Mouse (Mus musculus) brain, embryonic 14.5 days (tissue): Measurements from ENCODE around the gene Ralbp1.

Experiments used
- CTCF ChIP-seq: fragments of 200-500 bp; IDR thresholded peaks from 2 replicates; pipeline ENCODE4 v1.5.1; 2012; ENCODE audit warnings: inconsistent platforms, mild to moderate bottlenecking, moderate library complexity, borderline replicate concordance; ENCODE audit not compliant: insufficient read depth, insufficient read length; ENCODE audit errors: extremely low read depth
- POLR2A ChIP-seq: fragments of 200-500 bp; IDR thresholded peaks from 2 replicates; pipeline ENCODE4 v1.6.1; 2012; ENCODE audit warnings: mild to moderate bottlenecking, inconsistent platforms, borderline replicate concordance; ENCODE audit not compliant: poor library complexity, insufficient read depth, insufficient read length, severe bottlenecking; ENCODE audit errors: extremely low read depth

DNA sequence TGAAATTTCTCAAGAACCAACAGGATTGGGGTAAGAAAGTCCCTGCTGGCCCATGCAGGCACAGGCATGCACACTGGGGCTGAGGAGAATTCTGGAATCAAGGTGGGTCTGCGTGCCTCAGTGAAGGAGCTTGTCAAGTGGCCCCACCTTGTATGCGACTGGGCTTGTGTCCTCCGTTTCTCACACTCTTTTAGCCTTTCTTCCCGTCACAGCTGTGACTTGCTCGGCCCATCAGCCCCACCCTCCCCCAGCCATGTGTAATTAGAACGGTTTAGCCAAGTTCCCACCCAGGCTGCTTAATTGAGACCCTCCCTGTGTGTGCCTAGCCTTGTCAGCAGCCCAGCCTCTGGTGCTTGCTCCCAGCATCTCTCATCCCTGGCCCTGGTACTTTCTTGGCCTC, 28.5 kb upstream of the Ralbp1 start:
- TF ChIP-seq POLR2A (no peak), CTCF (no peak)
